Mouse (Mus musculus): ENCODE measurements at regions not wholly inside any gene's neighbourhood (a gene's known extent, or its start where the extent isn't known, plus 50 kb on each side); places are given as distances from the start of the nearest gene placed in this dataset.
"Not testable (repeated sequence)": the region's sequence is repeated elsewhere in the genome, so short reads cannot be mapped to it uniquely, and the experiment has no call there.

GRCm38 (mm10) chr12:29348698-29349097 is 179.5 kb upstream of the Myt1l start:
- no peak for DNase-seq (ENCODE audit: low spot score)
- intact Hi-C loops (cut with DNase I) = loop anchor here (10.0 kb wide), 1 partner anchor 214 kb away; no protein-coding TSS in a partner anchor

- no peak for DNase-seq (ENCODE audit: low spot score)
- intact Hi-C loops (cut with DNase I) = loop anchor here (10.0 kb wide), 1 partner anchor 214 kb away; no protein-coding TSS in a partner anchor
These were observed 178.9 kb upstream of the Myt1l start for GRCm38 (mm10) chr12:29349146-29349850.

GRCm38 (mm10) chr12:29353777-29354496 is 174.2 kb upstream of the Myt1l start:
- intact Hi-C loops (cut with DNase I) = no loop called here
- no peak for DNase-seq (ENCODE audit: low spot score)

- intact Hi-C loops (cut with DNase I) = no loop called here
- DNase-seq (ENCODE audit: low spot score) = no peak
These were observed 173.4 kb upstream of the Myt1l start for GRCm38 (mm10) chr12:29354816-29355215.

GRCm38 (mm10) chr12:29356681-29357397 is 171.3 kb upstream of the Myt1l start:
- DNase-seq (ENCODE audit: low spot score) = no peak
- intact Hi-C loops (cut with DNase I) = no loop called here

GRCm38 (mm10) chr12:29361236-29361635 is 166.9 kb upstream of the Myt1l start:
- DNase-seq (ENCODE audit: low spot score) = no peak

GRCm38 (mm10) chr12:29367741-29368106 is 160.5 kb upstream of the Myt1l start:
- intact Hi-C loops (cut with DNase I); DNase-seq (ENCODE audit: low spot score): not testable (repeated sequence)

More at GRCm38 (mm10) chr12:29361236-29361635, 166.9 kb upstream of the Myt1l start:
- intact Hi-C loops (cut with DNase I) = no loop called here

GRCm38 (mm10) chr12:29368107-29368819 is 159.9 kb upstream of the Myt1l start:
- intact Hi-C loops (cut with DNase I) = no loop called here
- no peak for DNase-seq (ENCODE audit: low spot score)

GRCm38 (mm10) chr12:29368820-29369175 is 159.4 kb upstream of the Myt1l start:
- intact Hi-C loops (cut with DNase I) = no loop called here

GRCm38 (mm10) chr12:29391756-29392155 is 136.4 kb upstream of the Myt1l start:
- intact Hi-C loops (cut with DNase I) = no loop called here
- no peak for DNase-seq (ENCODE audit: low spot score)

More at GRCm38 (mm10) chr12:29368820-29369175, 159.4 kb upstream of the Myt1l start:
- DNase-seq (ENCODE audit: low spot score) = no peak

GRCm38 (mm10) chr12:29394271-29394670 is 133.9 kb upstream of the Myt1l start:
- no peak for DNase-seq (ENCODE audit: low spot score)
- intact Hi-C loops (cut with DNase I) = no loop called here

- intact Hi-C loops (cut with DNase I) = no loop called here
These were observed 133.3 kb upstream of the Myt1l start for GRCm38 (mm10) chr12:29394881-29395280.

GRCm38 (mm10) chr12:29395401-29395982 is 132.7 kb upstream of the Myt1l start:
- no peak for DNase-seq (ENCODE audit: low spot score)
- intact Hi-C loops (cut with DNase I) = no loop called here

More at GRCm38 (mm10) chr12:29394881-29395280, 133.3 kb upstream of the Myt1l start:
- no peak for DNase-seq (ENCODE audit: low spot score)

- DNase-seq (ENCODE audit: low spot score) = no peak
- intact Hi-C loops (cut with DNase I) = no loop called here
These were observed 123.8 kb upstream of the Myt1l start for GRCm38 (mm10) chr12:29404434-29404833.

- intact Hi-C loops (cut with DNase I) = no loop called here
- DNase-seq (ENCODE audit: low spot score) = no peak
These were observed 118.7 kb upstream of the Myt1l start for GRCm38 (mm10) chr12:29409336-29410055.

- intact Hi-C loops (cut with DNase I) = no loop called here
- no peak for DNase-seq (ENCODE audit: low spot score)
These were observed 94.2 kb upstream of the Myt1l start for GRCm38 (mm10) chr12:29433936-29434335.

- no peak for DNase-seq (ENCODE audit: low spot score)
- intact Hi-C loops (cut with DNase I) = no loop called here
These were observed 88.7 kb upstream of the Myt1l start for GRCm38 (mm10) chr12:29439343-29440019.

- DNase-seq (ENCODE audit: low spot score); intact Hi-C loops (cut with DNase I): not testable (repeated sequence)
These were observed 63.0 kb upstream of the Myt1l start for GRCm38 (mm10) chr12:29465201-29465600.

Measured in heart, postnatal 25 days (tissue).